Mouse (Mus musculus): ENCODE data around the gene Arhgap30. TPM values are rescaled to one million over a fixed set of nuclear protein-coding genes. Genes with fewer than 3 reads are reported as not detected.
A peak's percentile ranks its signal among the peaks of the same experiment; 100 is the strongest.

Arhgap30 gene
- polyA plus RNA-seq, 1 experiment from 2014 or later = 0.91 TPM

DNA sequence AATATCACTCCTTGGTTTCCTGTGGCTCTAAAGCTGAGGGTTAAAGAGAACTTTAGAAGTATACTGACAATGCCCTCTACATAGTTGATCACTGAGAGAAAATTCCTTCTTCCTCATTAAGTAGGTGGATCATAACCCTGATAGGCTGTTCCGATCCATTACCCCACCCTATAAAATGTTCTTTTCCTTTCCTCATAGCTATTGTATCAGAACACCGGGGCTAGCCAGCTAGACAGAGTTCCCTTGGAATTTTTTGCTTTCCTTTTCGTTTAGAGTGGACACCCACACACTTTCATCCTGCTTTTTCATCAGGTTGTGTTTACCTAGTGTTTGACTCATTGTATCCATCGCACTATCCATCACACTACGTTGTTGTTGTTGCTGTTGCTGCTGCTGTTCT lies 35.9 kb downstream of the Arhgap30 start:
- Histone ChIP-seq H3K9me3 (ENCODE audit: low read depth, low read length) (no peaks in the 10 kb centered on the region), H3K4me1 (ENCODE audit: insufficient read depth) (0 out of 2 replicates have a peak, but pooled peaks cover 5% of the 10 kb centered on the region), H3K9ac (no peak overlapping the region), H3K27ac (ENCODE audit: low read depth) (no peak overlapping the region), H3K4me2 (no peak overlapping the region), H3K36me3 (ENCODE audit: insufficient read depth) (peaks cover 13% of the 10 kb centered on the region), H3K4me3 (ENCODE audit: low read depth, low read length) (no peak overlapping the region), H3K27me3 (ENCODE audit: insufficient read depth, low read length) (no peaks in the 10 kb centered on the region)
- ATAC-seq (ENCODE audit: insufficient read depth) (no peak), DNase-seq (peak; percentile 19)
- WGBS = 42% methylated on average over 5 of the region's 5 CpGs
- TF ChIP-seq CTCF (IDR thresholded peaks at IDR 0.05; ENCODE audit: low read depth) = no peak

DNA sequence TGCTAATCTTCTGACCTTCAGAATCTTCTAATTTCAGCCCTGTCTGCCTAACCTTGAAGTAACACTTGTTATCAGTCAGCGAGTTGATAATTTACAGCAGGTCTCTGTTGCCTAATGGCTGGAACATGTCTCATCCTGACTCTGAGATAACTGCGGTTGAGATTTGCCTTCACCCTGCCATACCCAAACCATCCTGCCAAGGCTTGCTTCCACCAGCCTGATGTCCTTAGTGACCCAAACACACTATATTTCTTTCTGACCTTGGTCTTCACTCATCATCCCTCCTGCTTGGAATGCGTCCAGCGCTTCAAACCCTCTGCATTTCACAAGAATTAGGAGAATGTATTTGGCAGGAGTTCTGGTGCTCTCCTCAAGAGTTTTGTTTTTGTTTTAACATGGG lies 36.4 kb downstream of the Arhgap30 start:
- DNase-seq = peak; percentile 72
- WGBS = 35% methylated on average over 4 of the region's 4 CpGs
- H3K4me2 ChIP-seq = no peak overlapping the region

DNA sequence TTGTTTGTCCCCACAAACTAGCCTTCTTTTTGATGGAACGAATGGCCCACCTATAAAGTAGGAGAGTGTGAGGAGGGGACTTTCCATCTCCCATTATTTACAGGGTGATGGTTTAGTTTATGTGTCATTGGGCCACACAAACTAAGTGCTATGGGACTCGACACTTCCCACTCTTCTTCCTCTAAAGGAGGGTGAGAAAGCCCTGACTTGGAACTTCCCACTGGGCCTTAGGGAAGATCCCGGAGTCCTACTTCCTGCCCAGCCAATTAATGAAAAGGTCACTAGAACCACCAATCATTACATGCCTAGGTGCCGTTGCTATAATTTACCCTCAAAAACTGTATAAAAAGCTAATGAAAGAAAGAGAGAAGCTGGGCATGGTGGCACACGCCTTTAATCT lies 43.4 kb downstream of the Arhgap30 start:
- Histone ChIP-seq H3K4me2 (no peak overlapping the region), H3K27ac (ENCODE audit: low read depth) (no peak overlapping the region), H3K36me3 (ENCODE audit: insufficient read depth) (no peaks in the 10 kb centered on the region), H3K9ac (no peak overlapping the region), H3K4me1 (ENCODE audit: insufficient read depth) (peaks cover 6% of the 10 kb centered on the region; the same call in 1 of the 2 replicates), H3K27me3 (ENCODE audit: insufficient read depth, low read length) (no peaks in the 10 kb centered on the region), H3K9me3 (ENCODE audit: low read depth, low read length) (no peaks in the 10 kb centered on the region), H3K4me3 (ENCODE audit: low read depth, low read length) (no peak overlapping the region)
- ATAC-seq (ENCODE audit: insufficient read depth) (no peak), DNase-seq (no peak)
- TF ChIP-seq CTCF (IDR thresholded peaks at IDR 0.05; ENCODE audit: low read depth) = no peak
- 76% methylated on average over 5 of the region's 5 CpGs for WGBS

More for the DNA sequence above, 36.4 kb downstream of the Arhgap30 start:
- Histone ChIP-seq H3K9me3 (ENCODE audit: low read depth, low read length) (no peaks in the 10 kb centered on the region), H3K4me3 (ENCODE audit: low read depth, low read length) (no peak overlapping the region), H3K27me3 (ENCODE audit: insufficient read depth, low read length) (no peaks in the 10 kb centered on the region), H3K9ac (no peak overlapping the region), H3K4me1 (ENCODE audit: insufficient read depth) (0 out of 2 replicates have a peak, but pooled peaks cover 5% of the 10 kb centered on the region), H3K36me3 (ENCODE audit: insufficient read depth) (peaks cover 8% of the 10 kb centered on the region; the same call in 1 of the 2 replicates), H3K27ac (ENCODE audit: low read depth) (no peak overlapping the region)
- no peak for TF ChIP-seq CTCF (IDR thresholded peaks at IDR 0.05; ENCODE audit: low read depth)
- ATAC-seq (ENCODE audit: insufficient read depth) = no peak

DNA sequence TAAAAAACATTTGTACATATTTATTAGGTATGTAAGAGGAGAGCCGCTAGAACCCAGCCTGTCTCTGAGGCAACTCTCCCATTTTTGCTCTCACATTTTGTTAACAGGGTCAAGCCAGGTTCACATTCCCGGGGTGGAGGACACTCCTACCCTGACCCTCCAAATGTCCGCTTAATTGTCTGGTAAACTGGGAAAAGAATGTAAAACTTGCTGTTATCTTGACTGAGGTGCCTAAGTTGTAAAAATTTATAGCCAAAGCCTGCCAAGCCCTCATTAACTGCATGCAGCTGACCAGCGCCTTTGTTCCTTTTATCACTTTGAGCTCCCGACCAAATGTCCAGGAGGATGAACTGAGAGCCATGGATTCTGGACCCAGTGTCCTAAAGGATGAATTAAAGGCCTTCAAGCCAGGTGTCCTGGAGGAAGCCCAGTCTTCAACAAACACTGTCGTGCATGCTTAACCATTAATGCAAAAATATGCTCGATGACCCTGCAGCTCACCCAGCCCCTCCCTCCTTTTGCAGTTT lies 46.6 kb downstream of the Arhgap30 start:
- Histone ChIP-seq H3K4me2 (no peak overlapping the region), H3K4me3 (ENCODE audit: low read depth, low read length) (no peak overlapping the region), H3K9me3 (ENCODE audit: low read depth, low read length) (no peaks in the 10 kb centered on the region), H3K27me3 (ENCODE audit: insufficient read depth, low read length) (no peaks in the 10 kb centered on the region), H3K27ac (ENCODE audit: low read depth) (no peak overlapping the region; the same call in 1 of the 2 replicates), H3K9ac (no peak overlapping the region), H3K36me3 (ENCODE audit: insufficient read depth) (no peaks in the 10 kb centered on the region), H3K4me1 (ENCODE audit: insufficient read depth) (peaks cover 14% of the 10 kb centered on the region)
- TF ChIP-seq CTCF (IDR thresholded peaks at IDR 0.05; ENCODE audit: low read depth) = no peak
- ATAC-seq (ENCODE audit: insufficient read depth) (no peak), DNase-seq (peak; percentile 48)
- WGBS = 21% methylated on average over 7 of the region's 7 CpGs

DNA sequence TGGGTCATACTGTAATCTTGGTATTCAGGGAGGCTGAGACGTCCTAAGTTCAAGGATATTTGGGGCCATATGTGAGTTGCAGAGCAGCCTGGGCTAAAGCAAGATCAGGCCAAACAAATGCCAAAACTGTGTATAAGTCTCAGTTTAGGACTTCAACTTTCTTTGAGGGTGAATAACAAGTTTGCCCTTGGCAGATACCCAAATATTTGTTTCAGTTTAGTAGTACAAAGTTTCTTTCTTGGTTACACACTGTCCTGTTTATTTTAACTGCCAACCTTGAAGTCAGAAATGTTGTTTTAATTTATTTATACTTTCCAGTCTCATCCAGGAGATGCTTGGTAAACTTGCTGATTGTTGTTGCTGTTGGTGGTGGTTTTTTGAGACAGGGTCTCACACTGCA lies 47.2 kb downstream of the Arhgap30 start:
- Histone ChIP-seq H3K36me3 (ENCODE audit: insufficient read depth) (no peaks in the 10 kb centered on the region), H3K4me2 (no peak overlapping the region; the same call in 1 of the 2 replicates), H3K4me1 (ENCODE audit: insufficient read depth) (peaks cover 20% of the 10 kb centered on the region), H3K4me3 (ENCODE audit: low read depth, low read length) (no peak overlapping the region), H3K9ac (no peak overlapping the region), H3K27me3 (ENCODE audit: insufficient read depth, low read length) (no peaks in the 10 kb centered on the region), H3K27ac (ENCODE audit: low read depth) (no peak overlapping the region; the same call in 1 of the 2 replicates), H3K9me3 (ENCODE audit: low read depth, low read length) (no peaks in the 10 kb centered on the region)
- DNase-seq = no peak
- WGBS = 28% methylated on average over 1 of the region's 1 CpGs
- ATAC-seq (ENCODE audit: insufficient read depth) = no peak
- TF ChIP-seq CTCF (IDR thresholded peaks at IDR 0.05; ENCODE audit: low read depth) = no peak

DNA sequence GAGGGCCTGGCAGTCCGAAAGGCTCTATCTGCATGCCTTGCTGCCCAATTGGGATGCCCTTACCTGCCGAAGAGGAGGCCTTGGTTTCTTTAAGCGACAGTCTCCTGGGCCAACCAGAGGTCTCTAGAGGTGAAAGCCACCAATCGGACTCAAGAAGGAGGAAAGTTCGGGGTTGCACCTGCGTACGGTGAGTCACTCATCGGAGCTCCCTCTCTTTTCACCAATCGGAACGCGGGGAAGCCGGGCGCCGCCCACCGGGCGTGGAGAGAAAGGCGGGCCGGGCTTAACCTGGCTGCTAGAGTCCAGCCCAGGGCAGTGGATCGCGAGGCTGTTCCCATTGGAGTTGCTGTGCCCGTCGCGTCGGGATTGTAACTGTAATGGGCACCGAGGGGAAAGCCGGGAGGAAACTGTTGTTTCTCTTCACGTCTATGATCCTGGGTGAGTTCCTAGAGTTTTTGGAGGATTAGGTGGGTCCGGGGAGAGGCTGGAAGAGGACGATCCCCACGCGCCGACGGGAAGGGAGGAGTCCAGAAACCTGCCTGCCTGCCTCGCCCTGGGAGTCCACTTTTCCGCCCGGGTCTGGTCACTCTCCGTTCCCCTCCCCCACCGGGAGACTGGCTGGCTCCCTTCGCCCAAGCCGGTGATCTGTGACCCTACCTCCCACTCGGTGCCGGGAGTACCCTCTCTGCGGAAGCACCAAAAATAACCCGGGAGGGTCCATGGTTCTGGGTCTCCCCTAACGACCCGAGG lies 48.7 kb downstream of the Arhgap30 start, which contains the start of gene F11r:
Gene F11r (plus strand): TSS at position 272 of the 750 bp plus-strand sequence.
- 1% methylated on average over 44 of the region's 46 CpGs for WGBS
- peak within 1 kb of the TSS; percentile 89; the same call in 1 of the 2 replicates for H3K27ac ChIP-seq (ENCODE audit: low read depth)
- H3K4me3 ChIP-seq (ENCODE audit: low read depth, low read length) = peak within 1 kb of the TSS; percentile 67
- ATAC-seq (ENCODE audit: insufficient read depth) (peak; percentile 80), DNase-seq (peak; percentile 89)
- H3K4me1 ChIP-seq (ENCODE audit: insufficient read depth) = peaks cover 29% of the 10 kb centered on the region
- peak; percentile 40 for TF ChIP-seq CTCF (IDR thresholded peaks at IDR 0.05; ENCODE audit: low read depth)
- peak within 1 kb of the TSS; percentile 72 for H3K4me2 ChIP-seq
- H3K9ac ChIP-seq = peak within 1 kb of the TSS; percentile 73
- no peaks in the 10 kb centered on the region for H3K9me3 ChIP-seq (ENCODE audit: low read depth, low read length)
- no peaks in the 10 kb centered on the region for H3K36me3 ChIP-seq (ENCODE audit: insufficient read depth)
- H3K27me3 ChIP-seq (ENCODE audit: insufficient read depth, low read length) = no peaks in the 10 kb centered on the region

DNA sequence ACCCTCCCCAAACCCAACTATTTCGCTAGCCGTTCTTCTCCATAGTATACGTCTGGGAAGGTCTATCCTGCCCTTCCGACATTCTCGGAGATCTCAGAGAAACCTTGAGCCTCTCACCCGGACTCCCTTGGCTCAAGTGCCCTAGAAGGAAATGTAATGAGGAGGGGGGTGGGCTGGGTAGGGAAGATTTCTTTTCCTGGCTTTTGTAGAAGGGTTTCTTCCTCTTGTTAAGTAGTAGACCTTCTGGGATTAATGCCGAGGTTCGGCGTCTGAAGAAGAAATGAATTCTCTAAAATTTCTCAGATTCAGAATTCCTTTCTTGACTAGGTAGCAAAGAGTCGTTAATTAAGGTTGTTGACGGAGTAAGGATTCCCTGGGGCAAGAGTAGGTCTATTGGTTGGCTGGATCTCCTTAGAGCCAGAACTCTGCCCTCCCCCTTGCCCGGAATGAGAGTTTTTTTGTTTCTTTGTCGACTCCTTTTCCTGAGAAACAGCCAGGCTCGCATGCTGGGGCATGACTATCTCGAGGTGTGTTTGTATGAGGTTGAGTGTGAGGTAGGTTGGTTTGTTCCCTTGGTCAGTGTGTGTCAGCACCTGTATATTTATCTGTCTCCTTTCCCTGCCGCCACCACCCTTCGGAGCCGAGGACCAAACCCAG lies 49.4 kb downstream of the Arhgap30 start:
- DNase-seq (peak; percentile 46), ATAC-seq (ENCODE audit: insufficient read depth) (0 out of 2 replicates have a peak, but pooled peaks have one; percentile 4)
- Histone ChIP-seq H3K9ac (peak overlapping the region; percentile 73), H3K9me3 (ENCODE audit: low read depth, low read length) (no peaks in the 10 kb centered on the region), H3K4me3 (ENCODE audit: low read depth, low read length) (peak overlapping the region; percentile 67), H3K27me3 (ENCODE audit: insufficient read depth, low read length) (no peaks in the 10 kb centered on the region), H3K27ac (ENCODE audit: low read depth) (peak overlapping the region; percentile 89; the same call in 1 of the 2 replicates), H3K4me2 (peak overlapping the region; percentile 72), H3K36me3 (ENCODE audit: insufficient read depth) (no peaks in the 10 kb centered on the region), H3K4me1 (ENCODE audit: insufficient read depth) (peaks cover 31% of the 10 kb centered on the region)
- TF ChIP-seq CTCF (IDR thresholded peaks at IDR 0.05; ENCODE audit: low read depth) = no peak
- 4% methylated on average over 18 of the region's 18 CpGs for WGBS

All from lung, embryonic 14.5 days (tissue).